Comparison of ENCODE assay signal across 22 mouse cellular contexts in genomic region chr13:51088207-51088606, GRCm38 (mm10). TPM values are rescaled to one million over a fixed set of nuclear protein-coding genes. Genes with fewer than 3 reads are reported as not detected.
DNase-seq lines count a peak whose midpoint lies in the region; ATAC-seq and TF ChIP-seq lines count a peak whose summit lies in the region.
"Had no signal": no experiment of that assay in that cellular context is flagged by ENCODE, and none has a peak within 500 bp of the region (broad histone marks: within the 10 kb centered on the region; RNA-seq: fewer than 3 reads in every experiment).

No protein-coding gene starts in this region.

- no peak overlapping the region for H3K4me3 ChIP-seq in MEL (ENCODE audit: control insufficient read depth in 1 of 2, insufficient read depth in 1 of 2, low read depth in 2 of 2, low read length in 2 of 2)
- H3K4me3 ChIP-seq: embryonic facial prominence, embryonic 10.5 days; embryonic facial prominence, embryonic 12.5 days; forebrain, embryonic 13.5 days; forebrain, embryonic 15.5 days had no signal

- no peak overlapping the region; the same call in 1 of the 2 replicates for H3K9ac ChIP-seq in MEL (ENCODE audit: control insufficient read depth, low read depth, low read length, poor library complexity, severe bottlenecking)
- H3K9ac ChIP-seq: embryonic facial prominence, embryonic 12.5 days; forebrain, embryonic 13.5 days; forebrain, embryonic 15.5 days; forebrain, postnatal 0 days had no signal

- peaks cover 0 to 29% of the 10 kb centered on the region in 2 experiments; a peak in 2 of 4 replicates for H3K36me3 ChIP-seq in MEL (ENCODE audit: control insufficient read depth in 1 of 2, insufficient read depth in 2 of 2, low read length in 2 of 2)
- H3K36me3 ChIP-seq: embryonic facial prominence, embryonic 10.5 days; embryonic facial prominence, embryonic 12.5 days; forebrain, embryonic 15.5 days had no signal

- H3K4me1 ChIP-seq in MEL (ENCODE audit: control insufficient read depth in 1 of 2, insufficient read depth in 2 of 2, low read length in 2 of 2), result peaks cover 11 to 37% of the 10 kb centered on the region in 2 experiments; a peak in 3 of 4 replicates
- H3K4me1 ChIP-seq: embryonic facial prominence, embryonic 12.5 days; forebrain, embryonic 13.5 days; forebrain, embryonic 15.5 days had no signal

- peak; percentile 71 for ATAC-seq in CD4-positive, CD25-positive, alpha-beta regulatory T cell, adult 4 months
- ATAC-seq: forebrain, embryonic 13.5 days; forebrain, embryonic 15.5 days; forebrain, postnatal 0 days had no signal

- DNase-seq in CD4-positive helper T cell, adult 2 months (ENCODE audit: low read depth, low spot score), result peak; percentile 40
- peak; percentile 43 for DNase-seq in MEL (ENCODE audit: low read depth, low spot score)
- DNase-seq in induced T-regulatory cell, adult 2 months (ENCODE audit: low read depth), result peak; percentile 67
- no peak for DNase-seq in urinary bladder, adult 18-20 months (ENCODE audit: low spot score in 2 of 2)
- DNase-seq in thymus, postnatal 0 days (ENCODE audit: low spot score), result no peak
- DNase-seq in left cerebral cortex, postnatal 4 days, result no peak
- DNase-seq in liver, result no peak
- DNase-seq: adrenal gland, adult 8-10 months; adrenal gland, postnatal 14 days; adrenal gland, postnatal 36 days; B cell, adult 2 months; cerebellum, adult 11-12 months; cerebellum, adult 2 months; cerebellum, adult 9-10 months; cerebellum, postnatal 10 days; cerebellum, postnatal 25 days; forebrain, postnatal 0 days had no signal

- TF ChIP-seq RAD21 in MEL (IDR thresholded peaks at IDR 0.05; ENCODE audit: low read depth, low read length), result no peak

- intact Hi-C loops in left cerebral cortex, postnatal 4 days (cut with DNase I), result no loop called here

- H3K27ac ChIP-seq in MEL (ENCODE audit: control insufficient read depth, low read depth, low read length), result peak overlapping the region; percentile 85
- H3K27ac ChIP-seq: embryonic facial prominence, embryonic 10.5 days; embryonic facial prominence, embryonic 12.5 days; forebrain, embryonic 13.5 days; forebrain, embryonic 15.5 days had no signal

- H3K27me3 ChIP-seq in MEL (ENCODE audit: control insufficient read depth in 1 of 2, insufficient read depth in 2 of 2, low read length in 2 of 2), result no peaks in the 10 kb centered on the region
- H3K27me3 ChIP-seq: embryonic facial prominence, embryonic 12.5 days; forebrain, embryonic 13.5 days; forebrain, embryonic 15.5 days had no signal

- TF ChIP-seq POLR2A in MEL (IDR thresholded peaks at IDR 0.05; ENCODE audit: control insufficient read depth in 1 of 2, insufficient read depth in 1 of 2, low read depth in 1 of 2, low read length in 2 of 2, poor library complexity in 1 of 2), result no peak

- no peak for TF ChIP-seq CTCF in MEL (IDR thresholded peaks at IDR 0.05 in 2 of 3, conservative IDR thresholded peaks at IDR 0.05 in 1 of 3; ENCODE audit: control insufficient read depth in 1 of 3, insufficient read depth in 1 of 3, low read depth in 2 of 3, low read length in 3 of 3, poor library complexity in 1 of 3, severe bottlenecking in 1 of 3)

- peak; percentile 67 to 79 for TF ChIP-seq EP300 in MEL (IDR thresholded peaks at IDR 0.05; ENCODE audit: low read depth in 1 of 2, low read length in 2 of 2)

- H3K79me2 ChIP-seq in MEL (ENCODE audit: control insufficient read depth, insufficient read depth, low read length, poor library complexity), result no peaks in the 10 kb centered on the region

- H3K9me3 ChIP-seq in MEL (replicated peaks; ENCODE audit: insufficient read depth, low read length), result no peaks in the 10 kb centered on the region
- H3K9me3 ChIP-seq: embryonic facial prominence, embryonic 10.5 days; embryonic facial prominence, embryonic 12.5 days; forebrain, embryonic 13.5 days; forebrain, embryonic 15.5 days had no signal

TF ChIP-seq in MEL, 35 proteins besides CTCF, POLR2A, EP300 and RAD21:
- no peak for TF ChIP-seq SIN3A (IDR thresholded peaks at IDR 0.05; ENCODE audit: low read length)
- no peak for TF ChIP-seq MYC (IDR thresholded peaks at IDR 0.05; ENCODE audit: low read depth, low read length)
- peak; percentile 70 for TF ChIP-seq ZNF384 (IDR thresholded peaks at IDR 0.05; ENCODE audit: low read depth, low read length)
- TF ChIP-seq TBP (IDR thresholded peaks at IDR 0.05; ENCODE audit: low read depth, low read length), result 0 out of 2 replicates have a peak, but pooled peaks have one; percentile 4
- TF ChIP-seq ETS1 (IDR thresholded peaks at IDR 0.05; ENCODE audit: low read depth, low read length), result peak; percentile 64
- peak; percentile 84 for TF ChIP-seq GATA1 (IDR thresholded peaks at IDR 0.05; ENCODE audit: low read depth, low read length)
TF ChIP-seq in MEL: peak in this region for 4.

RNA-seq across cellular contexts. Expression of gene Spin1, which starts 12.5 kb away (rescaled TPM):
- 10 to 100 TPM; 37.8 to 40.4 TPM for polyA plus RNA-seq in CD4-positive, CD25-positive, alpha-beta regulatory T cell, adult 4 months (2017; shearing (Covaris generic))
- total RNA-seq in MEL (2012; rRNA removed), result 16.6 and 19.8 TPM in 2 replicates
- 10 to 100 TPM; 23.7 to 47.3 TPM for polyA plus RNA-seq in MEL (2012; ENCODE audit: insufficient read depth in 1 of 2, insufficient read length in 2 of 2, low read depth in 1 of 2, low replicate concordance in 2 of 2, missing spikeins in 1 of 2)
- polyA plus RNA-seq in thymus, postnatal 0 days (2015; fragmentation: Nextera tagmentation; extraction: Ambion mirVana), result 44.7 and 49.3 TPM in 2 replicates
- total RNA-seq in left cerebral cortex, postnatal 4 days (2021), result 100 to 1,000 TPM; 227 to 232 TPM

Comparison
In these comparisons a context has a peak if more than half of its experiments do, and no peak if none do; other contexts are left out.
1. DNase-seq: peak in CD4-positive helper T cell, adult 2 months (single experiment), MEL (single experiment) and induced T-regulatory cell, adult 2 months (single experiment); none in urinary bladder, adult 18-20 months (0 of 2), thymus, postnatal 0 days (single experiment), left cerebral cortex, postnatal 4 days (single experiment) and liver (single experiment).